Mouse (Mus musculus): ENCODE measurements around the gene Aldh4a1.

Gene Aldh4a1

DNA sequence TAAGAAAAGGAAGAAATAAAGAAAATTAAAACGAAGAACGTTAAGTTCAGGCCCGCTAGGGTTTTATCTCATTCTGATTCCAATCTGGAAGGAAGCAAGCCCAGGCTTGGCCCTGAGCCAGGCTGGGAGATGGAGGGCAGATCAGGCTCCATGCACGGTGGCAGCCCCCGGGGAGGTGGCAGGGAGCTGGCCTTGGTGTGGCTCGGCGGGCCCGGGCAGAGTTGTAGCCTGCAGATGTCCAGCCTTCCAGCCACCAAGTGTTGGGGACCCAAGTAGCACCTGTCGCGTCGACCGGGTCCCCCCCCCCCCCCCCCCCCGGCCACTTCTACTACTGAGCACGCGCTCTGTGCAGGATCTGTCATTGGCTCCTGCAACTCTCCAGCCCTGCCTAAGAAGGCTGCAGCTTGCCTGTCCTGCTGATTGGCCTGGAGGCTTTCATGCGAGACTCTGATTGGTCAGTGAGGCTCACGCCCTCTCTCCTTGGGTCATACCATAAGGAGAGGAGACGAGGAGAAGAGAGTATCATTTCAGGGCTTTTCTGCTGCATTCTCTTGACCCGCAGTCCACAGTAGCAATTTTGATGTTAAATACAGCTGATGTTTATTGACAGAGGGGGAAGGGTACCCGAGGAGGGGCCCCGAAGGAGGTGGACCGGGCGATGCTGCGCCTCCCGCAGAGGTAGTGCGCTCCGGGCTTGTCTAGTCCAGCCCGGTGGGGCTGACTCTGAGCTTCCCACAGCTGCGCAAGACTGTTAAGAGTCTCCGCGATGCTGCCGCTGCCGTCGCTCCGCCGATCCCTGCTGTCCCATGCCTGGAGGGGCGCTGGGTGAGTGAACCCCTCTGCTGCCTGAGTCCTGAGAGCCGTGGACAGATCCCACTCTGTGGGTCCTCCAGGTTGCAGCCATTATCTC, at the start of gene Aldh4a1:
Aldh4a1 (plus strand) TSS at position 494 of the 910 bp plus-strand sequence.
- peak; percentile 96 for DNase-seq (ENCODE audit: low read depth, low spot score)

DNA sequence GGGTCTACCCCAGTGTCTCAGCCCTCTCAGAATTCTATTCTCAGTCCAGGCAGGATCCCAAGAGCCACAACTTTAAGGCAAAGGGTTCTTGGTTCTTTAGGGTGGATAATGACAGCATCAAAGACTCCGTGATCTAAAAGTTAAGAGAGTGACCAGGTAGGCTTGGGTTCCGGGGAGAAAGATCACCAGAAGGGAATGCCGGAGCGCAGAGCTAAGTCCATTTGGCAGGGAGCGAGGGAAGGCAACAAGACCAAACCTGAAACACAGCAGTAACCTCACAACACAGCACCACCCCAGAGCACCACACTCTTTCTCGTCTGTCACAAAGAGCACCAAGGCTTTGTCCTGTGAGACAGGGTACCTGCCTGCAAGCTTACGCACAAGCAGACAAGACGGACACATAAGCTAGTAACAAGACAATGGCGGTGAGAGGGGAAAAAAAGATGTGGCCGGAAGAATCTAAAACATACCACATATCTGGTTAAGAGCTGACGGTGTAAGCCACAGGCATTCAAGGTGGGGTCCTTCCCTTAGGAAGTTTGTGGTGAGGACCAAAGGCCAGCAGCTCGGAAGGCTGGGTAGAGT, 49.6 kb upstream of the Aldh4a1 start:
- no peak for DNase-seq (ENCODE audit: low read depth, low spot score)

DNA sequence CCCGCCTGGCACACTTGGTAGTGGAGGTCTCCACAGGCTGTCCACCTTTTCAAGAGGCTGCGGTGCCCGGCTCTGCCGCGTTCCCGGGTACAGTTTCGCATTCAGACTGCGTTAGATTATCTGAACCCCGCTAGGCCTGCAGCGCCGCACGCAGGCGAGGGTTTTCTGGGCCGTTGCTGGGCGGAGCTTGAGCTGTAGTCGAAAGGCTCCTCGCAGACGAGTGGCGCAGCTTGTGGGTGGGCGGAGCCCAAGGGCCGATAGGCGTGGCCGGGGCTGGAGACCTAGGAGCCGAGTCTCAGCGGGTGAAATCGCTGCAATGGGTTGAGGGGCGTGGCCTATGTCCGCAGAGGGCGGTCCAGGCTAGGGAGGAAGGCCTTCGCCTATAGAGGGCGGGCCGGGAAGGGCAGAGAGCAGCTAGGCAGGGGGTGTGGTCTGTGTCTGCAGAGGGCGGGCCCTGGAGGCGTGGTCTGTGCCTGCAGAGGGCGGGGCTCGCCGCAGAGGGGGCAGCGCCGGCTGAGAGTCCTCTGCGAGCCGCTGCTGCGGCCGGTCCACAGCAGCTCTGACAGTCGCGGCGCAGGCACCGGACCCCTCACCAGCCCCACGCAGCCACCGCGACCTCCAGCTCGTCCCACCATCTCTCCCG, 48.4 kb upstream of the Aldh4a1 start:
- DNase-seq (ENCODE audit: low read depth, low spot score), result peak; percentile 100

DNA sequence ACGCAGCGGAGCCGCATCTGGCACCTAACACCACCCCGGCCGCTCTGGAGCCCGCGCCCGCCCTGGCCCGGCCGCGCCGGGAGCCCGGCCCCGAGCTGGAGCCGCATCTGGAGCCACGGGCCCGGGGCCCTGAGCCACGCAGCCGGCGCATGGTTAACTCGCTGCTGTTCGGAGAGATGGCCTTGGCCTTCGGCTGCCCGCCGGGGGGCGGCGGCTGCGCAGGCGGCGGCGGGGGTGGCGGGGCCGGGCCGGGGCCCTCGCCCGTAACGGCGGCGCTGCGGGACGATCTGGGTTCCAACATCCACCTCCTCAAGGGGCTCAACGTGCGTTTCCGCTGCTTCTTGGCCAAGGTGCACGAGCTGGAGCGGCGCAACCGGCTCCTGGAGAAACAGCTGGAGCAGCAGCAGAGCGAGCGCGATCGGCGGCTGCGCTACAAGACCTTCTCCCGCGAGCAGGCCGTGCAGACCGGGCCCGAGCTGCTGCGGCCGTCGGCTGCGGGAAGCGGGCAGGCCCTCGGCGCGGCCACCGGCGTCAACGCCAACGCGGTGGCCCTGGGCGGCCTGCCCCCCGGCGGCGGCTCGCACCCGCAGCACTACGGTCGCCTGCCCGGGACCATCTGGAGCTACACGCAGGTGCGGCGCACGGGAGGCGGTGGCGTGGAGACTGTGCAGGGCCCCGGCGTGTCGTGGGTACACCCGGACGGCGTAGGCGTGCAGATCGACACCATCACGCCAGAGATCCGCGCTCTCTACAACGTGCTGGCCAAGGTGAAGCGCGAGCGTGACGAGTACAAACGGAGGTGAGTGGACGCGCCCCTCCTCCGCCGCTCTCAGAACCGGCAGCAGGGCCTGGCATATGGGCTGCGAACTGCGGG, 47.6 kb upstream of the Aldh4a1 start:
- DNase-seq (ENCODE audit: low read depth, low spot score), result no peak

DNA sequence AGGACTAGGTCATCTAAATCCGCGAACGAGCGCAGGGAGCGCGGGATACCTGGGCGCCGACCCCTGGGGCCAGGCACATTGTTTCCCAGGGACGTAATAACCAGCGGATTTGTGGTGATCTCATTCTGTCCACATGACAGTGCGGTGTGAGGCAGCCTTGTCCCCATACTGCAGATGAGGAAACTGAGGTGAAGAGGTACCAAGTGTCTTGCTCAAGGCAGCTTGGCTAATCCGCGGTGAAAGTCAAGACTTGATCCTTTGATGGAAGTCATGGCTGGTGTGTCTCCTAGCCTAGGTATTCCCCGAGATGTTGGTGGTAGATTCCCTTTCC, 47.0 kb upstream of the Aldh4a1 start:
- no peak for DNase-seq (ENCODE audit: low read depth, low spot score)

DNA sequence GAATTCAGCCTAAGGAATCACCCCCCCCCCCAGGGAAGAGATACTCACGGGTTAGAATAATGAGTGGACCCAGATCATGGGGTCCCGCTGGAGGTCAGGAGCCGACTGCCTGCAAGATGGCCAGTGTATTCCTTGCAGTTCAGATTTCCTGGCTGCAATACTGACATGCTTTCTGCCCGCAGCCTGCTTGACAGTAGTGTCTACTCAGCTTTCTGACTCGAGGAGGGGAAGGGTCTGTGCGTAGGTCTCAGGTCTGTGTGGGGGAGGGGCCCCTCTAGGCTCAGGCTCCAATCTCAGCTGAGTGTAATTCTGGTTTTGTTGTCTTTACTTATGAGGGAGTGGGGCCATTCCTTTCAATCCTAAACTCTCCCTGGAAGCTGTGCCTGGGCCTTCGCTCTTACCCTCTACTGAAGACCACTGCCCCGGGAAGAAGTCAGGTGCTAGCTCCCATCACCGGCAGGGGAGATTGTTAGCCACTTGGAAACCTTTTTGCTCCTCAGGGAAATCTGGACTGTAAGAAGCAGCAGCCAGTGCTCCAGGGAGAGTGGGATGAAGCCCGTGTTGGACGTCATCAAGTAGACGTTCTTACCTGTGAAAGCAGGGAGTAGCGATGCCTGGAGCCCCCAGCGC, 46.3 kb upstream of the Aldh4a1 start:
- no peak for DNase-seq (ENCODE audit: low read depth, low spot score)

DNA sequence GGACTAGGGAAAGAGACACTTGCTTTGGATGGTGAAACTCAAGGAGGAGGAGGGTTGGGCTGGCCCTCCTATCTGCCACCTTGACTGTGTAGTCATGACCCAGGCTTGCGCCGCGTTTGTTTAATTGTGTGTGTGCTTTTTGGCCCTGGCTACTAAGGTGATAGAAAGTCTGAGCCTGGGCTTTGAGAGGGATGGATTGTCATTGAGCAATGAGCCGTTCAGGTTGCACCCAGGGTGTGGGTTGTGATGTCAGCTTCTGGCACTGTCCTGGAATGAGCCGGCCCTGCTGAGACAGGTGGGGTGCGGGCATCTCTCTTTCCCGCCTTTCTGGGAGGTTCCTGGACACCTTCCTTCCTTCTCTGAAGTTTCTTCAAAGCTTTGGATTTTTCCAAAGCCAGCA, 45.7 kb upstream of the Aldh4a1 start:
- no peak for DNase-seq (ENCODE audit: low read depth, low spot score)

DNA sequence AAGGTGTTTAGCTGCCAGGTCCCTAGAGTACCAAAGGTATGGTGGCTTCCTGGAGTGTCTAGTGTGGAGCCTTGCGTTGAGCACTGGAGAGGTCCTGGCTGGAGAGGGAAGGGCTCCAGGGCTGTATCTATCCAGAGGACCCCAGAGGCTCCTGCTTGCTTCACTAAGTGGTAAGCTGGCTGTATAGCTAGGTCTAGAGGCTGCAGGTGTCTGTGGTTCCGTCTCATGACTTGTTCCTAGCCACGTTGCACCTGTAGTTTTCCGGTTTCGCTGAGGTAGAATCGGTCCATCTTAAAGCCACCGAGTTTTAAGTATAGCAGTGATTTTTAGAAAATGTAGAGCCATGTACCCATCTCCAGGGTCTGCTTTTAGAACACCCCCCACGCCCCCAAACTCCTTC, 44.3 kb upstream of the Aldh4a1 start:
- no peak for DNase-seq (ENCODE audit: low read depth, low spot score)

DNA sequence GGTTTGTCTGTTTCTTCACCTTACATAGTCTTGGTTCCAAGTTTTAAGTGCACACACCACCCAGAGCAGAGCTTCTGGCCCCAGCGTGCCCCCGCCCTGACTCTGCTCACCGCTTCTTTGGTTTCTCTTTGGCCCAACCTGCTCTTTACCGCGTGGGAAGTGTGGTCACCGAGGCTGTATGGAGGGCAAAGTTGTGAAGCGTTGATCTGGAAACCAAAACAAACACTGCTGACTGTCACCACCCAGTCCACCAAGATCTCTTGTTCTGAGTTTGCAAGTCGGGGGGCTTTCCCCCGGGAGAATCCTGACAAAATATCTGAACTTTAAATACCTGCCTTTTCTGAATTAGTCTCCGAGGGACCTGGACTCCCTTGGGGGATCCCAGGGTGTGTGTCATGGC, 43.7 kb upstream of the Aldh4a1 start:
- no peak for DNase-seq (ENCODE audit: low read depth, low spot score)

DNA sequence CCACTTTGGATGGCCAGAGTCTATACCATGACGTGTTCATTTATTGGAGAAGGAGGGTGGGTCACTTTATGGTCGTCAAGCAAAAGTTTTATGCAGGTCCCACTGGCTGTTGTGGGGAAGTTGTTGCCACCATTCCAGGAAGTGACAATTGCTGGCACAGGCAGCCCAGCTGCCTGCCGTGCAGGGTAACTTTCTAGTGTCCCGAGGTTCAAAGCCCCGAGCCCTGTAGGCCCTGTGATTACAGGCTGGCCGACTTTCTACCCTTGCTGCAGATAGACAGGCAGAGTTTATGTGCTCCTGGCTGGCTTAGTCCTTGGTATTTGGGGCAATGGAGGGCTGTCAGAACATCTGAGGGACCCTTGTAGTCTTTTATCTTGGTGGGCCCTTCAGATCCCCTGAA, 43.2 kb upstream of the Aldh4a1 start:
- no peak for DNase-seq (ENCODE audit: low read depth, low spot score)

DNA sequence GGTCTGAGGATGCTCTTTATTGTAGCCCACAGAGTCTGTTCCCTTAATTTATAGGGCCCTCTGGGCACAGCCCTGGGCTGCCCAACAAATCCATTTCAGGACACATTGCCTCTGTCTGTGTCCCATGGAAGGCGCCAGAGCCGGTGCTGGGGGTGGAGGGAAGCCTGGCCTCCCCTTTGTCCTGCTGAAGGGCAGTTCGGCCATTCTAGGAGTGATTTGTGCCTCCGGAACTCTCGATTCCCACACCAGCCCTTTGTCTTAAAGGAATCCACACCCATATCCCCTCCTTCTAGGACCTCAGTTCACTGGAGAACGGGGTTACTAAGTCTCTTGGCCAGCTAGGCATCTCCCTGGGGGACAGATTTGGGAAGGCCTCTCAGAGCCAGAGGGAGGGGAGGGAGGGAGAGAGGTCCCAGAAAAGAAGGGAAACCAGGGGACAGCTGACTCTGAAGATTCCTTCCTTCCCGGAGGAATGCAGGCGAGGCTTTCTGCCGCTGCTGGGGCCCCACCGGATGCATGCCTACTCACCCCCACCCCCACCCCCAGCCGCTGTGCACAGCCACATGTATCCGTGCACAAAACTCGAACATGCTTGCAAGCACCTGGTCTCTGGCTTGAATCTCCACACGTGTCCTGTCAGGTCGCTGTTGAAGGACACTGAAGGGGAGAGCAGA, 41.9 kb upstream of the Aldh4a1 start:
- peak; percentile 77 for DNase-seq (ENCODE audit: low read depth, low spot score)

DNA sequence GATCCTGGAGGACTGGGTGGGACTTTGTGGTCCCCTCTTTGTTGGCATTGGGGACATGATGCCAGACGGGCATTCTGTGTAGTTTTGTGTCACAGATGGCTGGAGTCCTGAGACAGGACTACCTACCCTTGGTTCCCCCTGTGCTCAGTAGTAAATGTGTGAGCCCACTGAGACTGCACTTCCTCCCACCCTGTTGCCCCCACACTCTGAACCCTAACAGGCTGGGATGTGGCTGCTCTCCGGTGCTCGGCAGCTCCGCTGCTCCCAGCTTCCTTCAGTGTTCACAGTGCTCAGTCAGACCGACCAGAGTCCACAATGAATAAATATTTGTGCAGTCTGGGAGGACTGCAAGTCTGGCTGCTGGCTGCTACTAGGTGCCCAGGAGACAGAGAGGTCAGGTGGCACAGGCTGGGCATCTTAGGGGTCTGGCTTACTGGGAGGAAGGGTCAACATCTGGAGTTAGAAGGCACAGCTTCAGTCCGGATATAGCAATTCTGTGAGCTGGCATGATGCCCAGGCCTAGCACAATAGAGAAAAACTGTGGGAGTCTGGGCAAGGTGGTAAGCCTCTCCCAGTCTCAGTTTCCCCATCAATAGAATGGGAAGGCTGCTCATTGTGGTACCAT, 41.1 kb upstream of the Aldh4a1 start:
- no peak for DNase-seq (ENCODE audit: low read depth, low spot score)

DNA sequence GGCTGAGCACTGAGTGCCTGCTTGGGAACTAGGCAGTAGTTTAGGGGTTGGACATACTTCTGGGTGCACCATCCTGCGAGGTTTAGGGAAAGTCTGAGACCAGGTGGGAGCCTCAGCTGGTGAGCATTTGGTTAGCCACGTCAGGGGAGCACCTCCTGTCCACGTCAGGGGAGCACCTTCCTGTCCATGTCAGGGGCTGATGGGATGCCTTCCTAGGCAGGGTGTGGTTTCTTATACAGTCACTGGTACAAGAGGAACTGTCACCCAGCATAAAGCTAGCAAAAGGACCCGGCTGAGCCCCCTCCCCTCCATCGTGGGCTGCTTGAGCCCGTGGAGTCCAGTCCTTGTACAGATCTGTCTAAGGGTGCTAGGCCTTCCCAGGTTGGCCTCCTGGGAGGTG, 40.3 kb upstream of the Aldh4a1 start:
- no peak for DNase-seq (ENCODE audit: low read depth, low spot score)

DNA sequence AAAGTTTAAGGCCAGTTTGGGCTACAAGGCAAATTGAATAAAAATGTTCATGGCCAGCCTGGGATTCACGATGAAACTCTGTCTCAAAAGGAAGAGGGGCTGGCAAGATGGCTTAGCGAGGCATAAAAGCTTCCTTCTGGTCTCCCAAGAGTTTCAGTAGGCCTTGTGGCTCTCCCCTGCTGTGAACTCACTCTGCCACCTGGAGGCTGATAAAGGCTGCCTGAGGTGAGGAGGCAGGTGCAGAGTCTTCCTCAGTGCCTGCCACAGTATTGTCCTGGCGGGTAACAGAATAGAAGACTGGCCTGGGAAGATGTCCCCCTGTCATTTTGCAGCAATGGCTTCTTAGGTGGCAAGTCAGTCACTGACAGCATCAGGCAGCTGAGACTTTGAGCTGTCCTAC, 39.8 kb upstream of the Aldh4a1 start:
- DNase-seq (ENCODE audit: low read depth, low spot score), result no peak

DNA sequence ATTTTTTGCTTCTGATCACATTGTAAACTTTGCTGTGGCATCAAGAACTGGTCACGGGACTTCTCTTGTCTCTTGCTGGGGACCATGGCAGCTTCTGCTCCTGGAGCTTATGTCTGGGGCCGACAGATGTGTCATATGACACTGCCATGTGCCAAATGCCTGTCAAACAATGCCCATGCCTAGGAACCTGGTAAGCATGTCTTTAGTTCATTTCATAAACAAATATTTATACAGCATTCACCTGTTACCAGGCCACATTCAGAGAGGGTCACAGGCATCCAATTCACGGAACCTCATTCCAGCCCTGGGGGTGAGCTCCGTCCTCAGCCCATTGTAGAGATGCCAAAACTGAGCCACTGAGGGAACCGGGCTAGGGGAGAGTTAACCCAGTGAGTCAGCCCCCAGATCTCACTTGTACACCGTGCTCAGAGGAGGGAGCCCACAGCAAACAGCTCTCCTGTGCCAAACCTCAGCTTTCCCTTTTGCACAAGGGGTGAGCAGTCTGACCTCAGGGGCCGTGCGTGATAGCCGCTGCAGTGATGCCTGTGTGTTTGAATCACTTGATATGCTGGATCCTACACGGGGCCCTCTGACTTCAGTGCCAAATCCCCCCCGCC, 38.9 kb upstream of the Aldh4a1 start:
- no peak for DNase-seq (ENCODE audit: low read depth, low spot score)

DNA sequence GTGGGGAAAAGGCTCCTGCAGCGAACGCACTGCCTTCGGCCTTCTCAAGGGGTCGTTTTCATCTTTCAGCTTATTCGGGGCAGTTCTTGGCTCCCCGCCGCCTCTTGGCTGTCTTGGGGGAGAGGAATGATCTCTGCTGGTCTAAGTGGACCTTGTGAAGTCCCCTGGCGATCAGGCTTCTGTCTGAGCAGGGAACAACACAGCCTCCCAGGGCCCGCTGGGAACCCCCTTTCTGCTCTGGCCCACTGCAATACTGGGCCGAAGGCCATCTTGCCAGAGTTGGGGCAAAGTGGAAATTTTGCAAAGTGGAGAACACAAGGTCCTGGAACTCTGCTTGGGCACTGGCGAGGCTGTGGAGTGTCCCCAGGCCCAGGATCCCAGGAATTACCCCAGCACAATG, 38.0 kb upstream of the Aldh4a1 start:
- no peak for DNase-seq (ENCODE audit: low read depth, low spot score)

DNA sequence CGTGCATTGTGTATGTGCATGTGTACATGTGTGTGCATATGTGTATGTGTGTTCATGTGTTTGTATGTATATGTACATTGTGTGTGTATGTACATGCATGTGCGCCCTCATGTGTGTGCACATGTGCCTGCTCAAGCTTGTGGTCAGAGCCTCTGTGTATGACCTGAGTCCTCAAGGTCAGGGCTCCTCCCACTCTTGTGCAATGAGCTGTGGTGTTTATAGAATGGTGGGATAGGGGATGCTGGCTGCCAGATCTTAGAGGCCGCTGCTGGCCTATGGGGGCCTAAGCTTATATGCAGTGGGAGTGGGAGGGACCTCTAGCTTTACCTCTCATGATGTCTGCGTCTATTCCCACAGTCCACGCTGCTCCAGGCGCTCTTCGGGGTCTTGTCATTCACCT, 37.0 kb upstream of the Aldh4a1 start:
- no peak for DNase-seq (ENCODE audit: low read depth, low spot score)

DNA sequence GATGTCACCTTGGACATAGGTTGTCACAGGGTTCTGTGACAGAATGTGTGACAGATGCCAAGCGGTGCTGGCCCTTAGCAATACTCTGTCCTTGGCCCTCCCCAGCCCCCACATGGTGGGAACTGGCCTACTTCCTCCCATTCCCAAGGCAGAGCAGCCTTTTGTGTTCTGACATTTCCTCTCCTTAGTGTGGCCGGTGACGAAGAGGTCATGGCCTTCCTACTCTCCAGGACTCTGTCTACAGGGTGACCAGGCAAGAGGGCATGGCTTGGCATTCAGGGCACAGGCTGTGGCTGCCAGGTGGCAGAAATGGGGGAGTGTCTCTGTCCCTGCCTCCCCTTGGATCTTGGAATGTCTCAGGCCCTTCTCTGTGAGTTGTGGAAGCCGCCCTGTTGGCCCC, 35.3 kb upstream of the Aldh4a1 start:
- DNase-seq (ENCODE audit: low read depth, low spot score), result no peak

DNA sequence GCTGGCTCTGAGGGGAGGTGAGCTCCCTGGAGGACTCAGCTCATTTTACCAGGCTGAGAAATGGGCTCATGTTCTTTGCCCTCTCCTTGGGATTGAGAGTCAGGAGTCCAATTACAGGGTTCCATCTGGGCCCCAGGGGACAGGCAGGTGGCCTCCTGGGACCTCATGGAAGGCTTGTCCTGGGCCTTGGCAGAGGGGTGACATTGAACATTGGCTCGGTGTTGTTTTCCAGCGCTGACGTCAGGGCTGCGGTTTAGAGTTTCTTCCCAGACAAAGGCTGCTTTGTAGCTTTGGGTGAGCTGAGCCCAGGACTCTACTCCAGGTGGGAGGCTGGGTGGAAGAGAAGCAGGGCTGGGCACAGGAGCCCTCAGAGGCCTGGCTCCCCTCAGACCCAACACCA, 34.9 kb upstream of the Aldh4a1 start:
- DNase-seq (ENCODE audit: low read depth, low spot score), result no peak
